ENCODE assay signal across 8 mouse cellular contexts in the genomic region with DNA sequence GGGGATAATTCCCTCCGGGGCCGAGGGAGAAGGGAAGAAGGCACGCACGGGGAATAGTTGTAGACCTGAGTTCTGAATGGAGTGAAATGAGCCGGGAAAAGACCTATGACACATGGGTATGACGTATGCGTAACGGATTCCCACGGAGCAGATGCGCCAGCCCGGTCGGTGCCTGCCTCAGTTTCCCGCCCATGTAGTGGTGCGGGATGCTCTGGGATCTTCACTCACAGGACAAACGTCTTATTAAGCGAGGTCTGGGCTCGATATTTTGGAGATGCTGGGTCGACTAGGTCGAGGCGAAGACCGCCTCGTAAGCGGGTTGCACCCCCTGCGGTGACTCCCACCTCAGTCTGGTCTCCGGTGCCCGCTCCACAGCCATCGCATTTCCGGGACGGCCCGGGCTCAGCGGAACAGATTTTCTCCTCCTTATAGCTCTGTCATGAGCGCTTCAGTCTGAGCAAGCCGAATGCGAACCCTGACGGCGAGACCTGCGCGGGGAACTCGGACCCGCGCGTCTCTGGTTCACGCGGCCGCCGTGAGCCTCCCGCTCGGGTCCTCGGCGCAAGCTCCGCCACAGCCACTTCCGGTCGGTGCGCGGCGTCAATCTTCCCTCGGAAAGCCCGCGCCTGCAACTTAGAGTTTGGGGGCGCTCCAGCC. TPM values are rescaled to one million over a fixed set of nuclear protein-coding genes. Genes with fewer than 3 reads are reported as not detected.
DNase-seq lines count a peak whose midpoint lies in the region; ATAC-seq and TF ChIP-seq lines count a peak whose summit lies in the region.

A gene (minus strand): TSS at position 581 of the 657 bp plus-strand sequence.

- no peaks in the 10 kb centered on the region for H3K9me3 ChIP-seq in ES-E14 (ENCODE audit: control insufficient read depth, insufficient read depth, low read depth, low read length)
- H3K9me3 ChIP-seq in forebrain, embryonic 14.5 days (replicated peaks; ENCODE audit: control insufficient read depth, low read length): no peaks in the 10 kb centered on the region
- no peaks in the 10 kb centered on the region for H3K9me3 ChIP-seq in heart, postnatal 0 days (replicated peaks; ENCODE audit: control insufficient read depth, low read length)
- H3K9me3 ChIP-seq in liver, embryonic 12.5 days (replicated peaks): no peaks in the 10 kb centered on the region

- in situ Hi-C loops in ES-E14 (cut with MboI; ENCODE audit: low sequenced_read_pairs in 2 of 2, unreplicated experiment in 2 of 2): no loop called here

- no peak for TF ChIP-seq EP300 in heart, postnatal 0 days (IDR thresholded peaks at IDR 0.05; ENCODE audit: low read depth)

- H3K27me3 ChIP-seq in forebrain, embryonic 14.5 days (replicated peaks; ENCODE audit: control insufficient read depth, insufficient read depth, low read length): no peaks in the 10 kb centered on the region
- H3K27me3 ChIP-seq in heart, postnatal 0 days (ENCODE audit: control insufficient read depth, insufficient read depth, low read length): no peaks in the 10 kb centered on the region
- H3K27me3 ChIP-seq in liver, embryonic 12.5 days (replicated peaks): no peaks in the 10 kb centered on the region

- peak; percentile 86 for ATAC-seq in forebrain, embryonic 14.5 days
- ATAC-seq in heart, postnatal 0 days (ENCODE audit: insufficient read depth, low read depth): peak; percentile 73
- peak; percentile 76 for ATAC-seq in liver, embryonic 12.5 days

- H3K9ac ChIP-seq in ES-E14 (ENCODE audit: insufficient read depth, low read depth, low read length, poor library complexity, severe bottlenecking): peak within 1 kb of the TSS; percentile 94
- H3K9ac ChIP-seq in forebrain, embryonic 14.5 days (ENCODE audit: low read length): peak within 1 kb of the TSS; percentile 82
- peak within 1 kb of the TSS; percentile 75 for H3K9ac ChIP-seq in heart, postnatal 0 days (replicated peaks; ENCODE audit: low read depth, low read length)
- H3K9ac ChIP-seq in liver, embryonic 12.5 days: peak within 1 kb of the TSS; percentile 87

- H3K27ac ChIP-seq in ES-E14 (ENCODE audit: insufficient read depth, low read depth, low read length, poor library complexity, severe bottlenecking): no peak within 1 kb of the TSS
- peak within 1 kb of the TSS; percentile 56 for H3K27ac ChIP-seq in forebrain, embryonic 14.5 days (ENCODE audit: low read depth, low read length)
- peak within 1 kb of the TSS; percentile 87 for H3K27ac ChIP-seq in heart, postnatal 0 days (ENCODE audit: low read depth)
- H3K27ac ChIP-seq in liver, embryonic 12.5 days: peak within 1 kb of the TSS; percentile 93

- peaks cover 6% of the 10 kb centered on the region for H3K36me3 ChIP-seq in ES-E14 (ENCODE audit: control insufficient read depth, insufficient read depth, low read length, poor library complexity, severe bottlenecking)
- peaks cover 18% of the 10 kb centered on the region for H3K36me3 ChIP-seq in forebrain, embryonic 14.5 days (ENCODE audit: control insufficient read depth, insufficient read depth, low read length)
- peaks cover 26% of the 10 kb centered on the region for H3K36me3 ChIP-seq in heart, postnatal 0 days (replicated peaks; ENCODE audit: control insufficient read depth, insufficient read depth, low read length)
- peaks cover 30% of the 10 kb centered on the region for H3K36me3 ChIP-seq in liver, embryonic 12.5 days

- peaks cover 0 to 6% of the 10 kb centered on the region in 2 experiments; a peak in 2 of 4 replicates for H3K4me1 ChIP-seq in ES-E14 (ENCODE audit: control insufficient read depth in 2 of 2, insufficient read depth in 2 of 2, low read length in 2 of 2, poor library complexity in 1 of 2)
- H3K4me1 ChIP-seq in forebrain, embryonic 14.5 days (ENCODE audit: control insufficient read depth, insufficient read depth, low read length): peaks cover 10% of the 10 kb centered on the region
- H3K4me1 ChIP-seq in heart, postnatal 0 days (ENCODE audit: control insufficient read depth, insufficient read depth): 0 out of 2 replicates have a peak, but pooled peaks cover 4% of the 10 kb centered on the region
- H3K4me1 ChIP-seq in liver, embryonic 12.5 days: peaks cover 52% of the 10 kb centered on the region

- TF ChIP-seq CTCF in heart, postnatal 0 days (IDR thresholded peaks at IDR 0.05; ENCODE audit: low read depth): no peak

- 0% methylated on average over 59 of the region's 60 CpGs for WGBS in forebrain, embryonic 14.5 days
- under 1% methylated on average over 60 of the region's 60 CpGs for WGBS in heart, postnatal 0 days
- under 1% methylated on average over 59 of the region's 60 CpGs for WGBS in liver, embryonic 12.5 days (ENCODE audit: insufficient replicate concordance)

- peak within 1 kb of the TSS; percentile 78 to 92 for H3K4me3 ChIP-seq in ES-E14 (ENCODE audit: insufficient read depth in 1 of 2, low read depth in 1 of 2, low read length in 2 of 2, poor library complexity in 1 of 2, severe bottlenecking in 1 of 2)
- peak within 1 kb of the TSS; percentile 81 for H3K4me3 ChIP-seq in forebrain, embryonic 14.5 days (ENCODE audit: low read depth, low read length)
- H3K4me3 ChIP-seq in heart, postnatal 0 days (ENCODE audit: low read depth, low read length): peak within 1 kb of the TSS; percentile 75
- peak within 1 kb of the TSS; percentile 82 for H3K4me3 ChIP-seq in liver, embryonic 12.5 days

- H3K4me2 ChIP-seq in forebrain, embryonic 14.5 days (ENCODE audit: low read length): peak within 1 kb of the TSS; percentile 83
- peak within 1 kb of the TSS; percentile 89 for H3K4me2 ChIP-seq in heart, postnatal 0 days (ENCODE audit: low read depth, low read length)
- peak within 1 kb of the TSS; percentile 90 for H3K4me2 ChIP-seq in liver, embryonic 12.5 days

- peak; percentile 47 for DNase-seq in ES-E14 (ENCODE audit: low read depth, low spot score)
- DNase-seq in cerebellum, adult 11-12 months: peak; percentile 81
- DNase-seq in forebrain, embryonic 14.5 days (ENCODE audit: low spot score): peak; percentile 80
- peak; percentile 32 for DNase-seq in heart, postnatal 0 days (ENCODE audit: low spot score)
- DNase-seq in kidney, postnatal 36 days: peak; percentile 75 to 92
- peak; percentile 71 to 78 for DNase-seq in natural killer cell, adult 2 months (ENCODE audit: low spot score in 2 of 2)
- peak; percentile 86 for DNase-seq in testis, postnatal 14 days (ENCODE audit: low spot score)

TF ChIP-seq in ES-E14, 5 proteins besides CTCF, POLR2A, EP300 and RAD21:
- TF ChIP-seq MAFK (IDR thresholded peaks at IDR 0.05; ENCODE audit: insufficient read depth, low read depth, low read length) (no peak), ZNF384 (IDR thresholded peaks at IDR 0.05; ENCODE audit: low read depth, low read length) (no peak), HCFC1 (IDR thresholded peaks at IDR 0.05; ENCODE audit: borderline replicate concordance, insufficient read depth, low read length) (no peak), CHD2 (IDR thresholded peaks at IDR 0.05; ENCODE audit: low read depth, low read length) (no peak), ZC3H11A (IDR thresholded peaks at IDR 0.05; ENCODE audit: borderline replicate concordance, low read depth, low read length) (no peak)

RNA-seq across cellular contexts. Expression of the gene that starts here (rescaled TPM):
- total RNA-seq in ES-E14 (2012; rRNA removed): 56.8 and 64.3 TPM in 2 replicates
- 60.3 and 71.9 TPM in 2 replicates for polyA plus RNA-seq in forebrain, embryonic 14.5 days (2014; fragmentation: Nextera tagmentation; extraction: Ambion mirVana)
- 31.3 and 36.9 TPM in 2 replicates for total RNA-seq in heart, postnatal 0 days (2014; rRNA removed; ENCODE audit: low replicate concordance)
- polyA plus RNA-seq in heart, postnatal 0 days (2015; fragmentation: Nextera tagmentation; extraction: Ambion mirVana): 45.3 and 45.4 TPM in 2 replicates
- 81.9 and 83.4 TPM in 2 replicates for polyA plus RNA-seq in liver, embryonic 12.5 days (2016; fragmentation: Nextera tagmentation; extraction: Ambion mirVana)

Comparison
In these comparisons a context has a peak if more than half of its experiments do, and no peak if none do; other contexts are left out.
1. DNase-seq: peak in every context shown above with its lines; median percentile 86 in testis, postnatal 14 days; 84 in kidney, postnatal 36 days; 81 in cerebellum, adult 11-12 months; 80 in forebrain, embryonic 14.5 days; 74 in natural killer cell, adult 2 months; 47 in ES-E14; 32 in heart, postnatal 0 days.